Mouse (Mus musculus) frontal cortex, adult (tissue): ENCODE measurements around the gene Eef1e1.
A peak's percentile ranks its signal among the peaks of the same experiment; 100 is the strongest.
"Not testable (repeated sequence)": the region's sequence is repeated elsewhere in the genome, so short reads cannot be mapped to it uniquely, and the experiment has no call there.

Experiments used
- ATAC-seq: cut with Nextera tagmentation; 2 replicates; pipeline ENCODE4 v1.9.2; 2017; ENCODE audit warnings: mild to moderate bottlenecking, moderate library complexity, mixed read lengths; ENCODE audit not compliant: low TSS enrichment

The Eef1e1 gene

DNA sequence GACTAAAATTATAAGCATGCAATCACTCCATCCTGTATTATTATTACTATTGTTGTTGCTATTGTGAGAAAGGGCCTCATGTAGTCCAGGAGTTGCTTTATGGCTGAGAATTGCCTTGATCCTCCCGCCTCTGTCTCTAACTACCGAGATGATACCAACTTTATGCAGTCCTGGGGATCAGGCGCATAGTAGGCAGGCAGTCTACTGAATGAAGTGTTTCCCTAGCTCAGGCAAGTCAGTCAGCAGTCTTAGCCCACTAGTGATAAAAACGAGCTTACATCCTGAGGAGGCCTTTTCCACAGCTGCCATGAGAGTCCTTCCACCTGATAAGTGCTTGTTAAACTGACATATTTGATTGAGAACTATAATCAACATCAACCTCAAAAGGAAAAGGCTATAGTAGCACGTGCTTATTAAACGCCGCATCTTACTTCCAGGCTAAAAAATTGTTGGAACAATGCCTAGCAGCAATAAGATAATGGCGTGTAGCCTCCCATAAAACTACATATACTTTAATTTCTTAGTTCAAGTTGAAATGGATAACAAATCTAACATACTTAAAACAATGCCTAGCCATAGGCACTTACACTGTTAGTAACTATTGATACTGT, 34.5 kb downstream of the Eef1e1 start:
- ATAC-seq = no peak

DNA sequence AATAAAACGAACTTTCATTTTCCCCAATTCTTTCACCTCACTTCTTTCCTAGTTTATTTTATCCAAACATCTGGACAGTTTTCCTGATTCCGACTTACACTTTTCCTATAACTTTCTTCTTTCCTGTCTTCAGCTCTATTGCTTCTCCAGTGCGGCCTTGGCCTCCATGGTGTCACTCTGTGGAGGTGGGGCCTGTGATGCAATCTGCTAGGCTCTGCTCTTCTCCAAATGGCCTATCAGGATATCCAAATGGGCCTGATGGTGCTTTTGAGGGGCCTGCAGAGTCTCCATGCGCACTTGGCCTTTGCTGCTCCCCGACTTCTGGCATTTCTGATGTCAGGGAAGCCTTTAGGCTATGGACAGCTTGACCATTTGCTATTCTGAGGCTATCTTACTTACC, 35.6 kb downstream of the Eef1e1 start:
- no peak for ATAC-seq

DNA sequence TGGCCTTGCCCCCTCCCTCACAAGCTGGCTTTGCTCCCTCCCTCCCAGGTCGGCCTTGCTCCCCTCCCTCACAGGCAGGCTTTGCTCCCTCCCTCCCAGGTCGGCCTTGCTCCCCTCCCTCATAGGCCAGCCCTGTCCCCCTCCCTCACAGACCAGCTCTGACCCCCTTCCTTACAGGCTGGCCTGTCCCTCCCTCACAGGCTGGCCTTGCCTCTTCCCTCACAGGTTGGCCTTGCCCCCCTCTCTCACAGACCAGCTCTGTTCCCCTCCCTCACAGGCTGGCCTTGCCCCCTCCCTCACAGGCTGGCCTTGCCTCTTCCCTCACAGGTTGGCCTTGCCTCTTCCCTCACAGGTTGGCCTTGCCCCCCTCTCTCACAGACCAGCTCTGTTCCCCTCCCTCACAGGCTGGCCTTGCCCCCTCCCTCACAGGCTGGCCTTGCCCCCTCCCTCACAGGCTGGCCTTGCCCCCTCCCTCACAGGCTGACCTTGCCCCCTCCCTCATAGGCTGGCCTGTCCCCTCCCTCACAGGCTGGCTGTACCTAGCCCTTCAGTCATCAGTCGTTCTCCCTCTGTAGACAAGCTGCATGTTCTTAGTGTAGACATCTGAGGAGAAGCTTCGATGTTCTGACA, 40.7 kb downstream of the Eef1e1 start:
- not testable (repeated sequence) for ATAC-seq

DNA sequence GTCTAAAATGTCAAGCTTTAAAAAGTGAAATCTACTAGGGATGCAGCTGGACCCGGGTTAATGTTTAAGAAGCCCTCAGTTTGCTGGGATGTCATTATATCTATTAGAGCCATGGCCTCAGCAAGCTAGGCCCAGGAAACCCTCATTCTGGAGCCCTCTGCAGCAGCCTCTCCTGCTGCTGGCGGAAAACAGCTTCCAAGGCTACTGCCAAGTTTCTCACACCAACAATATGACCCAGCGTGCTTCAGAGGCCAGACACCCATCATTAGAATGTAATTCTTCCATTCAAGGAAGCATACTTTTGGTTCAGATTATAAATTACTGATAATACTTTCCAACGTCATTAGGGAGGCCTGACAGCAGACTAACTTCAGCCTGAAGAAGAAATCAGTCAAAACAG, 42.0 kb downstream of the Eef1e1 start:
- ATAC-seq = no peak

DNA sequence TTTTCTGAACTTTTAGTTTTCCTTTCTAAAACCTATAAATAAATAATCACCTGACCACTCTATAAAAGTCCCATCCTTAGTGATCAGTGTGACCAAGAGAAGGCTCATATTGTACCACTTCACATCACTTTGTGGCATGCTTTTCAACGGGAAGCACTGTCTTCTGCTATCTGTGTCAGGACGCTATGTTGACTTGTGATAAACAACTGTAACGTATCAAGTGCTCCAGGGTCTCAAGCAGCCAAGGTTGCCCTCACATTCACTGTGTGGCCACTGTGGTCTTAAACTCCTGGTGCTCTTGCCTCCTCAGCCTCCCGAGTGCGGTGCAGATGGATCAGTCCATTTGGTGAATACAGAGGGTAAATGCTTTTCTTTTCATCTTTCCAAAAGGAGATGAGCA, 43.2 kb downstream of the Eef1e1 start:
- ATAC-seq = no peak

DNA sequence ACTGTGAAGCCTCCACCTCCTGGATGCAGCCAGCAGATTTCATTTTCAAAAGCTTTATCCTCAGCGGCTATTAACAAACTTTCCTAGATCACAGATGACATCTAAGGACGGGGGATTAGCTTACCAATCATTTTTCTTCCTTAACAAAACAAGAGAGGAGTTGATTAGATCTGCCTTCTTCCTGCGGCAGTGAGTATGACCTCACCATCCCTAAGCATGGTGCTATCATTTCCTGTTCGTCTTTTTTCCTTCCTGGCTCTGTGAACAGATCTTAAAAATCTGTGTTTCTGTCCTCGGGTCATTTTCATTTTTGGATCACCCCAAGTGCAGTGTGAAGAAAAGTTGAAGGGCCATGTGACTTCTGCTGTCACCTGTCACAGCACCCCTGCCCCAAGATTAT, 44.6 kb downstream of the Eef1e1 start:
- ATAC-seq = no peak

DNA sequence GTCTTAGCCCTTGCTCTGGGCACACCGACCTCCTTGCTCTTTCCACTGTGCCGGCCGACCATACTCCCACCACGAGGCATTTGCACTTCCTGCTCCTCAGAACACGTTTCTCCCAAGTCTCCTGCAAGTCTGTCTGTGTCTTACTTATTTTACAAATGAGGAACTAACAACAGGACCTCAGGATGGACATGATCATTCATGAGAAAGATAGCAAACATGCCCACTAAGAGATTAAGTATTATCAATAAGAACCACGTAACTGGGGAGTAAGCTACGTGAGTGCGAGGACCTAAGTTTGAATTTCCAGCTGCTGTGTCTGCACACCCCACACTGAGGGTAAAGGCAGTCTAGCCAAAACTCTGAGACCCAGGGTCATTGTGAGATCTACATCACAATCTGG, 45.3 kb downstream of the Eef1e1 start:
- ATAC-seq = no peak

DNA sequence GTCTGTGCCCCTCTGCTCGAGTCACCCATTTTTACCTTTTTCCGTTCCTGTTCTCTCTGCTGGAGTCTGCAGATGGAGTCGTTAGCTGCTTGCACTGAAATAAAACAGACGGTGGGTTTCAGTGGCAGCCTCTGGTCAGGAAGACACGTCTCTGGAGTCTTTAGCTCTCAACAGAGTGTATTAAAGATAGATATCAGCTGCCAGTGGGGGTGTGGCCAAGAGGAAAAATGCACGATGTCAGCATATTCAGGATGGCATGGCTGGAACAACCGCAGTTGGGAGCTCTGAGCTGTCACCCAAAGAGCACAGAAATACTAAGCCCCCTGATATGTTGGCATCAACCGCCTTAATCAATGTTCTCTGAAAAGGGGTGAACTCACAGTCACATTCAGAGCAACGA, 46.2 kb downstream of the Eef1e1 start:
- ATAC-seq = no peak

DNA sequence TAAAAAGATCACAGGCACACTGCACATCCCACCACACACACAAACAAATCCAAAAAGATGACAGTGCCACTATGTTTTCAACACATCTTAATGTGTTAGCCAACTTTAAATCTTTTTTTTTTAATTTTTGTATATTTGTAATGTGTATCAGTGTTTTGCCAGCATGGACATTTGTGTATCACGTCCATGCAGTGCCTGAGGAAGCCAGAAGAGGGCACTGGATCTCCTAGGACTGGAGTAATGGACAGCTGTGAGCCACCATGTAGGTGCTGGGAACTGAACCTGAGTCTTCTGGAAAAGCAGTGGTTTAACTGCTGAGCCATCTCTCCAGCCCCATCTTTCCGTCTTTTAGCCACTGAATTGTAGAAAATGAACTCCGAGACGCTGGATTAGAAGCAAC, 46.7 kb downstream of the Eef1e1 start:
- ATAC-seq = no peak

DNA sequence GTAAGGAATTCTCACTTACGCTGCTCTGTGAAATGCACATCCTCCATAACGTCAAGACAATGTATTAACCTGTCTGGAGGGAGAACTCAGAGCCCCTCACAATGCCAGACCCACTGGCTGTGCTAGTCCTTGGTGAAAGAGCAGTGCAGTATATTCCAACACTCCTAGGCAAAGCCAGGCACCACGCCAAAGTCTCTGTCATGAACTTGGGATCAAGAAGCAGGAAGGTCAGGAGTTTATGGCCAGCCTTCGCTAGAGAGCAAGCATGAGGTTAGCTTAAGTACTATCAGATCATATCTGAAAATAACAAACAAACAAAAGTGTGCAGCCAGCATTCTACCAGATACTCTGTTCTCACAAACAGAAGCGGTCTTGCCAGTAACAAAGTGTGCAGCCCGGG, 48.5 kb downstream of the Eef1e1 start:
- ATAC-seq = no peak

DNA sequence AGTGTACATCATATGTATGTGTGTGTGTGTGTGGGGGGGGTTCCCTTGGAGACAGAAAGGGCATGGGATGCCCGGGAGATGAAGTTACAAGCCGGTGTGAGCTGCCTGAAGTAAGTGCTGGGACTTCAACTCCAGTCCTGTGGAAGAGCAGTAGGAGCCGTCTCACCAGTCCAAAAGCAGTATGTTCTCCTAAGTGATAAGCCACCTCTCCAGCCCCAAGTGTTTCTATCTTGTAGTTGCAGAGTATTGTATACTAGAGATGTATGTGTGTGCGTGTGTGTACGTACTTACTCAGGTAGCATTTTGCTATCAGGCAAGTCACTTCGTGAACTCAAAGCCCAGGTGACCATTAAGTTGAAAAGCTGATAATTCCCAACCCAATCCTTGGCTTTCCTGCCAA, 51.7 kb downstream of the Eef1e1 start:
- no peak for ATAC-seq

DNA sequence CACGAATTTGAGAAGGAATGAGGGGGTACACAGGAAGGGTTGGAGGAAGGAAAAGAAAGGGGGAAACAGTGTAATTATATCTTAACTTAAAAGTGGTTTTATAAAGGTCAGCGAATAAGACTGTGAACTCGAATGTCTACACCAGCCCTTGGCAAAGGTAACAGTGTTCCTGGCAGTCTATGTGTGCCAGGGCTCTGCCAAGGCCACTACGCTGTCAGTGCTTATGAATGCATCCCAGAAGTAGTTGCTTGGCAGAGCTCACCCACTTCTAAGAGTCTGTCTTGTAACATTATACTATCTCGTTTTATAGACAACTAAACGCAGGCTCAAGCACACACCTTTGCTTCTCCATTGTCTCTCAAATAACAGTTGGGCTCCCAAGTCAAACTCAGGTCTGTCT, 53.5 kb downstream of the Eef1e1 start:
- ATAC-seq = no peak

DNA sequence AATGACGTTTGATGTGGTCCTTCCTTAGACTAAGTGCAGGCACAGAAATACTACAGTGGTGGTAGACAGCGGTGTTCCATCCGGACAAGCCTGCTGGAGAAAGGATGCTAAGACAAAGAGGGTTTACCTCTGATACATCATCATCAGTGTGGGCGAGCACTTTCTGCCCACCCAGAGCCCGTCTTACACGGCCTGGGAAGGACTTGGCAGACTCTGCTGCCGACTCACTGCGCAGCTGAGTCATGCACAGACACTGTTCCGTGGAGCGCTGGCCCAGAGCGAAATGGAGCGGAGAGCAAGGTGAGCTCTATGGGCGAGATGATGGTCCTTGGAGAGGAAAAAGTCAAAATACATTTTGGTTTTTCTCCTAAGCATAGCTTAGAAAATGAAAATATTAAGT, 55.9 kb downstream of the Eef1e1 start:
- ATAC-seq = peak; percentile 98

DNA sequence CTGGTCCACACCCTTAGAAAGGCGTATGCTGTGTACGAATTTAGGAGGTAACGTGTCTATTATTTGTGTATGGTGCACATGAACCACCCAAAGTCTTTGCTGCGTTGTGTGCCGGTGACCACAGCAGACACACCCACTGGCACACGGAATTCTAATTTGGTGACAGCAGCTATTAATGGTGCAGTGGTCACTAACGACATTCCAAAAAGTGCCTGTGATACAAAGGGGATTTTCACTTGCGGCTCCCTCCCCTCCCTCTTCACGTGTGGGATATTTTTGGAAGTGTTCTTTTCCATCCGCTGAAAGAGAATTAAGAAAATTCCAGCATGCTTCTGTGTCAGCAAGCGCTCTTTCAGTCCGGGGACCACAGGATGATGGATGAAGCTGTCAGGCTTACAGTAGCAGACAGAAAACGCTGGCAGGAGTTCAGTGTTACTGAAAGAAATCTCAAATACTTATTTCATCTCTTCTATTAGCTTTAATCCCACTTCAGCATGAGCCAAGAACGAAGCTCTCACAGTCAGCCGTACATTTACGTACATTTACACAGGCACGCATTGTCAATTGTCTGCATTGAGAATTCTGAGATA, 56.5 kb downstream of the Eef1e1 start:
- ATAC-seq = peak; percentile 41

DNA sequence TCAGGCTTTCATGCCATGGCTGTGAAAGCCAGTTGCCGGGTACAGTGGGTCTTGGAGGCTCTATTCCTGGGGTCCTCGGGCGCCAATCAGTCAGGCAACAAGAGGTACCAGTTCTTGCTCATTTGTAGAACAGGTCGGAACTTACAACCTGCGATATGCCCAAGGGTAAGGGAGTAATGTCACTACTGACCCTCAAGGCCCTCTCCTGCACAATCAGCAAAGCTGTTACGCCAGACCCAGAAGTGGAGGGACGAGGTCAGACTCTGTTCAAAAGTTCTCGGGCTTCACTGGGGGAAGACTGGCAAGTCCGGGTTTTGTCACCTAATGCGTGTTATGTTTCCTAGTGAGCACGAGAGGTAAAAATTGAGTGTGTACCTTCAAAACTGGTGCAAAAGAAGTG, 58.0 kb downstream of the Eef1e1 start:
- ATAC-seq = no peak

DNA sequence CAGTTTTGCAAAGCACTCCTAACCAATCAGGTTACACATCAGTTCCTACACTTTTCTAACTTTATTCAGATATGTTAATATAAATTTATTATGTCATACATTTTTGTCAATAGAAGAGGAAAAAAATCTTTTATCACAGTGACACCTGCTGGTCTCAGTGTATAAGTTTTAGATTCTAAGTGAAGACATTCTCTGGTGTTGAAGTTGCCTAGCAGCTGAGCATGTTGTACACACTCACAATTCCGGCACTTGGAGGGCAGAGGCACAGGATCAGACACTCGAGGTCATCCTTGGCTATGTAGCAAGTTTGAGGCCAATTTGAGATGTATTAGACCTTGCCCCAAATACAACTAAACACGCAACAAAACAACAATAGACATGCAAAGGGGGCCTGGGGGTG, 61.8 kb downstream of the Eef1e1 start:
- ATAC-seq = peak; percentile 70; the same call in 1 of the 2 replicates

DNA sequence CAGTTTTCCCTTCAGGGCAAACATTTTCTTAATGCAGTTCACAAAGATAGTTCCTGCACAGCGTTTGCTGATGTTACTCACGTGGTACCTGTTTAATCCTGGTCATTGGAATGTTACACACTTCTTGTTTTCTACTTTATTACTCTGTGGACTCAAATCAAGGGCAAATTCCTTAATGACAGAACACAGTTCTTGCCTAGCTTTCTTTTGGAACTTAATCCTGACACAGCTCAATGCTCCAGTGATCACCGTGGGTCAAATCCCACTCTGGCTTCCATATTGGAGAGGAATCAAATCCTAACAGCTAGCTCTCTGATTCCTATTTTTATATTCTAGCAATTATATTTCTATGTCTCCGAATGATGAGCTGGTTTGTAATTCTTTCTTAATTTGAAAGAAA, 62.4 kb downstream of the Eef1e1 start:
- no peak for ATAC-seq
